Mouse (Mus musculus) lung, embryonic 16.5 days (tissue): Measurements from ENCODE around the gene Ltbp1. TPM values are rescaled to one million over a fixed set of nuclear protein-coding genes. Genes with fewer than 3 reads are reported as not detected.

Experiments
- ATAC-seq: fragments of 200-750 bp; cut with Nextera tagmentation; 2 replicates; pipeline ENCODE4 v1.8.0; 2017; ENCODE audit warnings: low read depth, mild to moderate bottlenecking, moderate library complexity
- H3K27ac ChIP-seq: fragments of 300-500 bp; sonication (generic); 2 replicates; pipeline ENCODE4 v1.5.1; 2014; ENCODE audit warnings: mild to moderate bottlenecking, control low read depth, low read length
- H3K27me3 ChIP-seq: fragments of 300-500 bp; sonication (generic); 2 replicates; pipeline ENCODE4 v1.6.1; 2014; ENCODE audit warnings: low read depth, low read length, mixed read lengths; ENCODE audit not compliant: control insufficient read depth, insufficient read depth
- H3K36me3 ChIP-seq: fragments of 300-500 bp; sonication (generic); 2 replicates; pipeline ENCODE4 v1.6.1; 2014; ENCODE audit warnings: low read length; ENCODE audit not compliant: control insufficient read depth, insufficient read depth
- H3K4me1 ChIP-seq: fragments of 300-500 bp; sonication (generic); replicated peaks from 2 replicates; pipeline ENCODE4 v1.6.1; 2014; ENCODE audit warnings: low read length, mixed read lengths; ENCODE audit not compliant: control insufficient read depth, insufficient read depth
- H3K4me2 ChIP-seq: fragments of 300-500 bp; sonication (generic); 2 replicates; pipeline ENCODE4 v1.6.1; 2014; ENCODE audit warnings: low read depth, low read length, control low read depth
- H3K4me3 ChIP-seq: fragments of 300-500 bp; sonication (generic); 2 replicates; pipeline ENCODE4 v1.5.1; 2014; ENCODE audit warnings: mild to moderate bottlenecking, low read length, control low read depth
- H3K9ac ChIP-seq: fragments of 300-500 bp; sonication (generic); 2 replicates; pipeline ENCODE4 v1.6.1; 2014; ENCODE audit warnings: low read length, control low read depth
- H3K9me3 ChIP-seq: fragments of 300-500 bp; sonication (generic); 2 replicates; pipeline ENCODE4 v1.6.1; 2016; ENCODE audit warnings: low read length; ENCODE audit not compliant: control insufficient read depth
- WGBS: fragments of 180-500 bp; shearing (Covaris S2); extraction: QIAGEN DNeasy Blood & Tissue Kit; methylation state at CpG from one replicate; pipeline ENCODE4 v1.1.7; 2014; 5-methylcytosine and 5-hydroxymethylcytosine counted together
- polyA plus RNA-seq: library from polyadenylated mRNA; unstranded; fragments of >200 nt; fragmentation: Nextera tagmentation; extraction: Ambion mirVana; gene quantifications from 2 replicates; pipeline ENCODE4 v1.2.1, GENCODE M21; 2015

The Ltbp1 gene
- polyA plus RNA-seq, 1 experiment from 2014 or later = 24.2 TPM

DNA sequence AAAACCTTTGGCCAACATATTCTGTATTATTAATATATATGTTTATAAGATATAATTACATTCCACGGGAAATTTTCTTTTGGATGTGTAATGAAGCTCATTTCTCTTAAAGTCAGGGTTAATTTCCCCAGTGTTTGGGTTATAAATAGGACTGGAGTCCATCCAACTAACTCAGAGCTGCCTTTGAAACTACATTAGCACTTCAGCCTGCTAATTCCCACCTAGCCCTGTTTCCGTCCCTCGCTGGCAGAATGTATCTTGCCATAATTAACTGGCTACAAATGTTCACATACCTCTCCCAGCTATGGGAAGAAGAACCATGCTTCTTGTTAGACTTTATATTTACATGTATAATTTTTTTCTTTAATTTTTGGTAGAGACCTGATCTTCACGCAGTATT is 311.7 kb downstream of the Ltbp1 start:
- 73% methylated on average over 4 of the region's 4 CpGs for WGBS
- Histone ChIP-seq H3K9ac (no peak overlapping the region), H3K4me1 (no peaks in the 10 kb centered on the region), H3K27me3 (no peaks in the 10 kb centered on the region), H3K4me3 (no peak overlapping the region), H3K27ac (no peak overlapping the region), H3K9me3 (no peaks in the 10 kb centered on the region), H3K36me3 (no peaks in the 10 kb centered on the region), H3K4me2 (no peak overlapping the region)
- no peak for ATAC-seq

DNA sequence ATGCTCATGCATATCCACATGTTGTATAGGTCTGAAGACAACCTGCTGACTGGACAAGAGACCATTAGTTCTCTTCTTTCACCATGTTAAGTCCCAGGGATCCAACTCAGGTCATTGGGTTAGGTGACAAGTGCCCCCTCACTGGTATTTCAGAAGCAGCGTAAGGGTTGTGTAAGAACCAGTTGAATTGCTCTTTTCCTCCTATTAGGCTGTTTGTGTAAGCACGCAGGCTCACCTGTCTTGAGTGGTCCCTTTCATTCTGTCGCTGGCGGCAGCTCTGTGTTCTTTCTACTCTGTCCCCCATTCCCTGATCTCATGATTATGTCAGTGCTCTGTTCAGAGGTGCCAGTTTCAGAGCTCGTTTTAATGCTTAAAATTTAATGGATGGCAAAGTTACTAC is 317.9 kb downstream of the Ltbp1 start:
- Histone ChIP-seq H3K27ac (no peak overlapping the region), H3K9me3 (no peaks in the 10 kb centered on the region), H3K9ac (no peak overlapping the region), H3K4me2 (no peak overlapping the region), H3K4me1 (no peaks in the 10 kb centered on the region; the same call in 1 of the 2 replicates), H3K4me3 (no peak overlapping the region), H3K27me3 (no peaks in the 10 kb centered on the region), H3K36me3 (no peaks in the 10 kb centered on the region; the same call in 1 of the 2 replicates)
- peak; percentile 57; the same call in 1 of the 2 replicates for ATAC-seq
- WGBS = 57% methylated on average over 5 of the region's 5 CpGs

DNA sequence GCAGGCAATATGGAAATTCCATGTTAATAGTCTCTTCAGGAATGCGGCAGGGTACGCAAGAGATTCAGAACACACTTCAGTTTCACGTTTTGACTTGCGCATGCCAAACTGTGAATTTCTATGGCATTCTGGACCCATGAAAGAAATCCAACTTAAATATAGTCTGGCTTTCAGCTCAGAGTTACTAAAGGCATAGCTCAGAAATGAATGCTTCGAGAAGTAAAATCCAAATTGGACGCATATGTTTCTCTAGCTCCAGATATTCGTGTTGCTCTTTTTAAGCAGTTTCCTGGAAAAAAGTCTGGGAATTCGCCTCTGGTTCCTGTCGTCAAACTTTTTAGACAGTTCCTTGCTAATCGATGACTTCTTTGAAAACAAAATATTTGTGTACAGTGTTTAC is 318.4 kb downstream of the Ltbp1 start:
- no peak overlapping the region for H3K4me2 ChIP-seq
- no peak overlapping the region for H3K27ac ChIP-seq
- H3K27me3 ChIP-seq = no peaks in the 10 kb centered on the region
- 78% methylated on average over 10 of the region's 10 CpGs for WGBS
- no peak overlapping the region for H3K9ac ChIP-seq
- no peak overlapping the region for H3K4me3 ChIP-seq
- no peaks in the 10 kb centered on the region; the same call in 1 of the 2 replicates for H3K4me1 ChIP-seq
- ATAC-seq = no peak
- H3K36me3 ChIP-seq = no peaks in the 10 kb centered on the region; the same call in 1 of the 2 replicates
- H3K9me3 ChIP-seq = no peaks in the 10 kb centered on the region

DNA sequence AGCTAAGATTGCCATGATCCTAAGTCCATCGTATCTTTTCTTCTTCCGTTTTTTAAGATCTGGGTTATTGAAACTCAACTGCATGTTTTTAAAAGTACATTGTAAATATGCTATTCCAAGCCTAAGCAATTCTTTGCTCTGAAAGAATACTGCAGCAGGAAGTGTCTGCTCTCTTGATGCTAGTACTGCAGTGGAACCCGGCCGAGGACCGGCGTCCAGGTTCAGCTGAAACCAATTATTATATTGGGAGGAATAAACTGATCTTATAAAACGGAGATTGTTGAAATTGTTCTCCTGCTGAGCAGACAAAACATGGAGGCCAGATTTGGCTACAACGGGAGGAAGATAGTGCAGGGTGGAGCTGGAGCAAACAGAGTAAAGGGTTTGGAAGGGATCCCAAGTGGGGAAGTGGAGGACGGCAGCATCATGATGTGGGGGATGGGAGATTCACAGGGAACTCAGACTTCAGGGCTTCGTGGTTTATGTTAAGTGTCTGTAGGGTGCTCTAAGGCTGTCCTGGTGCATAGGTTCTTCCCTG is 322.8 kb downstream of the Ltbp1 start:
- no peaks in the 10 kb centered on the region for H3K9me3 ChIP-seq
- H3K27ac ChIP-seq = no peak overlapping the region
- H3K36me3 ChIP-seq = no peaks in the 10 kb centered on the region; the same call in 1 of the 2 replicates
- H3K27me3 ChIP-seq = no peaks in the 10 kb centered on the region
- no peak overlapping the region for H3K4me3 ChIP-seq
- ATAC-seq = no peak
- no peaks in the 10 kb centered on the region; the same call in 1 of the 2 replicates for H3K4me1 ChIP-seq
- 75% methylated on average over 10 of the region's 10 CpGs for WGBS
- no peak overlapping the region for H3K9ac ChIP-seq
- H3K4me2 ChIP-seq = no peak overlapping the region

DNA sequence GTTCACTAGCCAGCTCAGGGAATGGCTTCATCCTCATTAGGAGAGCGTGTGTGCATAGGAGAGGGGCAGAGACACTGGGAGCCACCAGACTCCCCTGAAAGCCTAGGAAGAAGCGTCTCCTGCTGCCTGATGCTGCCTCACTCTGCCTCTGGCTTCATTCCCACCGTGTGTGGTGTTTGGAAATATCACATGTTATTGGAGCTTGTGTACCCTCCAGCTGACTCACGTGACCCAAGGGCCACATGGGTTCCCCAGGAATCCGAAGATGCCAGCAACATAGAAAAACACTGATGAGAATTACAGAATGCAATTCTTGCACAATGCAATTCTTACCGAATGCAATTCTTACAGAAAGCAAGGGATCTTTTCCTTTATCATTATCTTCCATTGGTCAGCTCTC is 325.0 kb downstream of the Ltbp1 start:
- Histone ChIP-seq H3K9me3 (no peaks in the 10 kb centered on the region), H3K27me3 (no peaks in the 10 kb centered on the region), H3K4me1 (no peaks in the 10 kb centered on the region), H3K4me3 (no peak overlapping the region), H3K4me2 (no peak overlapping the region), H3K9ac (no peak overlapping the region), H3K36me3 (no peaks in the 10 kb centered on the region; the same call in 1 of the 2 replicates), H3K27ac (no peak overlapping the region)
- ATAC-seq = no peak
- 83% methylated on average over 6 of the region's 6 CpGs for WGBS

DNA sequence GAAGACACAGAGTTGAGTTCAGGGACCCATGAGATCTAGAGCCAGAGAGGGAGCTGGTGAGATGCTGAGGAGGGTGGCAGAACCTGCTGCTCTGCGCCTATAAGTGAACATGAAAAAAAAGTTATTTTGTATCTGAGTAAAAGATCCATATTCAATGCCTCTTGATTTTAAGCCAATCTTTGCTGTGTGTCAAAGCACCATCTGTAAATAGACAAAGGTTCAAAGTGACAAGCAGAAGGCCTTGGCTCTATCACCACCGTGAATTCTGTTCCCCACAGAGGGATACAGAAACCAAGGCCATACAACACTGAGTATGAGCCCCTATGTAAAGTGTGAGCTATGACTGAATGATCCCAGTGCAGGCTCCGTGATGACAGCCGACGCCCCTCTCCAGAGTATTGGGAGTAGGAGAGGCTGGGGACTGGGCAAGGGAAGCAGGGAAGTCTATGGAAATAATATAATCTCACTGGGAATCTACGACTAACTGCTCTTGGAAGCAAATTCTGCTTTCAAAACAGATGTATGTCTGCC is 326.1 kb downstream of the Ltbp1 start:
- 86% methylated on average over 6 of the region's 6 CpGs for WGBS
- Histone ChIP-seq H3K27me3 (no peaks in the 10 kb centered on the region), H3K9ac (no peak overlapping the region), H3K36me3 (no peaks in the 10 kb centered on the region; the same call in 1 of the 2 replicates), H3K4me1 (peaks cover 3% of the 10 kb centered on the region; the same call in 1 of the 2 replicates), H3K4me3 (no peak overlapping the region), H3K9me3 (no peaks in the 10 kb centered on the region), H3K4me2 (no peak overlapping the region), H3K27ac (no peak overlapping the region)
- no peak for ATAC-seq

DNA sequence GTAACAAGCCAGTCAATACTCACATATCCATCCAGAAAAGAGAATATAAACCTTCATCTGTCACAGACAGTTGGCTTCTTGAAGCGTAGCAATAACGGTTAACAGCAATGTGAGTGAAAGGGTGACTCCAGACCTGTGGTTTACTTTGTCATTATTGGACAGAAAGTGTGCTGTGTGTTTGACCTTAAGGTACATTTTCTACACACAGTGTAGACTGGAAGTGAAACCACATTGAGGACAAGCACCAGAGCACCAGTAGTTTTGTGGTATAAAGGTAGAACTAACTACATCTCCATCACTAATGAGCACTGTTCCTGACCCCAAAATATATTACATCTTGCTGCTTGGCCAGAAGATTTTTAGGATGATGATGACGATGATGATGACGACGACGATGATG is 326.9 kb downstream of the Ltbp1 start:
- 94% methylated on average over 6 of the region's 6 CpGs for WGBS
- H3K27me3 ChIP-seq = no peaks in the 10 kb centered on the region

DNA sequence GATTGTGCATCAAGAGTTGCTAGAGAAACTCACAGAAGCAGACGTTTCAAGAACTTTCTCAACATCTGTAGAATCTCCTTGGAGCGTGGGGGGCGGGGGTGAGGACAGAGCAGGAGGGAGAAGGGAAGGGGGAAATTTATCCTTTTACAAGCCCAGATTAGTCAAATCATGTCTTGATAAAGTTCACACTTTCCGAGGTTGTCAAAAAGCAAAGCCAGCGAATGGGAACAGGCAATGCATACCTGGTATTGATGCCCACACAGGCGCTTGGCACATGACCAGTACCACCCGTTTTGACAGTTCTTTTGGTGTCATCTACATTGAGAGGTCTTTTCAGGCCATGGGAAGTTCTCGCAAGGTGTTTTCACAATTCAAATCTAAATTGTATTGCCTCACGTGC is 327.6 kb downstream of the Ltbp1 start:
- WGBS = 87% methylated on average over 9 of the region's 9 CpGs

More for the DNA sequence above, 326.9 kb downstream of the Ltbp1 start:
- no peak overlapping the region for H3K27ac ChIP-seq
- H3K4me3 ChIP-seq = no peak overlapping the region
- no peak overlapping the region for H3K4me2 ChIP-seq
- H3K4me1 ChIP-seq = peaks cover 3% of the 10 kb centered on the region; the same call in 1 of the 2 replicates
- H3K9me3 ChIP-seq = no peaks in the 10 kb centered on the region
- H3K9ac ChIP-seq = no peak overlapping the region
- no peak for ATAC-seq
- H3K36me3 ChIP-seq = no peaks in the 10 kb centered on the region; the same call in 1 of the 2 replicates

DNA sequence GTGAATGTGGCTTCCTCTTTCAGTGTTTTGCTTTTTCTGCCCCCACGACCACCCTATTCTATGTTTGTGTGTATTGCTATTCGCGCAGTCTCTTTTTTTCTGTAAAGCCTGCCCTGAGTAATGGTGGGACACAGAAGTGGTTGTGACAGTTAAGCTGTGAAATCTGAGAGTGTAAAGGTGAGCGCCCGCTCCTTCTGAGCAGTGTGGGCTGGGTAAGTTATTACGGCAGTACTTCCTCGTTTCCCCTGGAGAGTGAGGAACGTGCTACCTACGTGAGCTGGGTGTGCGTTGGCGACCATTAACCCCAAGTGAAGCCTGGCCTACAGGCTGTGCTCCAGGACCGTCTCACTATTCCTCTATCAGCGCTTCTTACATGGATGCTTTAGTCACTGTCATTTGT is 328.4 kb downstream of the Ltbp1 start:
- no peak overlapping the region for H3K9ac ChIP-seq
- H3K27me3 ChIP-seq = no peaks in the 10 kb centered on the region
- 83% methylated on average over 13 of the region's 13 CpGs for WGBS
- peaks cover 2% of the 10 kb centered on the region; the same call in 1 of the 2 replicates for H3K36me3 ChIP-seq
- peaks cover 3% of the 10 kb centered on the region; the same call in 1 of the 2 replicates for H3K4me1 ChIP-seq
- no peak overlapping the region for H3K4me2 ChIP-seq
- no peak overlapping the region for H3K27ac ChIP-seq
- ATAC-seq = no peak
- no peaks in the 10 kb centered on the region for H3K9me3 ChIP-seq
- no peak overlapping the region for H3K4me3 ChIP-seq

More for the DNA sequence above, 327.6 kb downstream of the Ltbp1 start:
- ATAC-seq = no peak
- H3K9ac ChIP-seq = no peak overlapping the region
- no peaks in the 10 kb centered on the region for H3K27me3 ChIP-seq
- no peaks in the 10 kb centered on the region for H3K9me3 ChIP-seq
- H3K4me1 ChIP-seq = peaks cover 3% of the 10 kb centered on the region; the same call in 1 of the 2 replicates
- H3K27ac ChIP-seq = no peak overlapping the region
- peaks cover 2% of the 10 kb centered on the region; the same call in 1 of the 2 replicates for H3K36me3 ChIP-seq
- no peak overlapping the region for H3K4me3 ChIP-seq
- no peak overlapping the region for H3K4me2 ChIP-seq
